Mouse (Mus musculus) cerebellum, adult 11 months (tissue): Measurements from ENCODE around the gene Gm7137.
"Not testable (repeated sequence)": the region's sequence is repeated elsewhere in the genome, so short reads cannot be mapped to it uniquely, and the experiment has no call there.

ENCODE experiments used
- DNase-seq: peaks from one replicate; pipeline ENCODE4 v3.0.0; 2022

Gm7137 gene

DNA sequence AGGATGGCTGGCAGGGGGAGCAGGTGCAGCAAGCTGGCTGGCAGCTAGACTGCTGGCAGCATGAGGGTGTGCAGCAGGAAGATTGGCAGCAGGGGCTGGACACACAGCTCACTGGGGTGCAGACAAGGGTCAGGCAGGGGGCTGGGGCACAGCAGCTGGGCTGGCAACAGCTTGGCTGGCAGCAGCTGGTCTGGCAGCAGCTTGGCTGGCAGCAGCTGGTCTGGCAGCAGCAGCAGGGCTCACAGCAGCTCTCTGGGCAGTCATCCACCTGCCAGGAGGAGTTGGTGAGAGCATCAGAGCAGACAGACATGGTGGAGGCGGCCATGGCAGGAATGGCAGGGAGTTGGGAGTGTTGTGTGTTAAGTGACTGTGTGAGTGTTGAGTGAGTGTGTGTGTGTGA is at the start of gene Gm7137:
Gene Gm7137 (minus strand): TSS at position 325 of the 400 bp plus-strand sequence.
- not testable (repeated sequence) for DNase-seq

DNA sequence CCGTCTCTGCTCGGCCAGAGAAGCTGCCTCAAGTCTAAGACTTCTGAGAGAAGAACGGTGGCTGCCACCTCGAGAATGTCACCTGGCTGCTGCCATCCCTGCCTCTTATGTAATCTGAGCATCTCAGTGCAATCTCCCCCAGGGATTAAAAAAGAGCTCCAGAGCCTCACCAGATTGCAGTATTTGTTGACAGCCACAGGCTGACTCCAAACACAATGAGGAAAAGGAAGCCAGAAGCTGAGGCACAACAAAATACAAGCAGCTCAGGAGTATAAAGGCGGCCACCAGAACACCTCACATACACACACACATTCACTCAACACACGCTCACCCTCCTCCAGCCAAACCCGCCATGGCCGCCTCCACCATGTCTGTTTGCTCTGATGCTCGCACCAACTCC is 47.6 kb upstream of the Gm7137 start, which contains the start of gene Krtap10-10:
Gene Krtap10-10 (plus strand): TSS at position 301 of the 400 bp plus-strand sequence.
- DNase-seq = no peak

DNA sequence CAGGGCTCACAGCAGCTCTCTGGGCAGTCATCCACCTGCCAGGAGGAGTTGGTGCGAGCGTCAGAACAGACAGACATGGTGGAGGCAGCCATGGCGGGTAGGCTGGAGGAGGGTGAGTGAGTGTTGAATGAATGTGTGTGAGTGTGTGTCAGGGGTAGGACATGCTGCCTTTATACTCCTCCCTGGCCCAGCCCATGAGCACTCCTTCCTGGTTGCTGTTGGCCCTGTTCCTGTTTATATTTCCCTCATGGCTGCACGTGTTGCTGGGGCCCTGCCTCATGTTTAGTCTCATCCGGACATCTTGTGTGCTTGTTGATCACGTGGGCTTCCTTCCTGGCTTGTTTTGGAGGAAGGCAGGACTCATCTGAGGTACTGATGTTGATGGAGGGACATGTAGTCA is 39.0 kb upstream of the Gm7137 start, which contains the start of gene Krtap10-4:
Gene Krtap10-4 (minus strand): TSS at position 145 of the 400 bp plus-strand sequence.
- no peak for DNase-seq

DNA sequence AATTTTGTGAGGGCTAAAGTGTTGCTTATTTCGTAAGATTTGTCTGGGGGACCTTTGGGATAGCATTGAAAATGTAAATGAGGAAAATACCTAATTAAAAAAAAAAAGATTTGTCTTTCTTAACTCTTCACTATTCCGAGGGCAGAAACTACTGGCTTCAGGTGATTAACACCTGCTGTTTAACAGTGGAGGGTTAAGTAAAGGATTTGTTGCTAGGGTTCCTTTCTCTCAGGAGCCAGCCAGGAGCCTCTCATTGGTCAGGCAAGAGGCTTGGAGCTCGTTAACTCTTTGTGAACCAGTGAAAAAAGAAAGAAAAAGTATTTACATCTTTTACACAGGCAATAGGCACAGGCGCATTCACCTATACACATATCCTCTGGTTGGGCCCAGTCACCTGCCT is 31.2 kb upstream of the Gm7137 start:
- no peak for DNase-seq

DNA sequence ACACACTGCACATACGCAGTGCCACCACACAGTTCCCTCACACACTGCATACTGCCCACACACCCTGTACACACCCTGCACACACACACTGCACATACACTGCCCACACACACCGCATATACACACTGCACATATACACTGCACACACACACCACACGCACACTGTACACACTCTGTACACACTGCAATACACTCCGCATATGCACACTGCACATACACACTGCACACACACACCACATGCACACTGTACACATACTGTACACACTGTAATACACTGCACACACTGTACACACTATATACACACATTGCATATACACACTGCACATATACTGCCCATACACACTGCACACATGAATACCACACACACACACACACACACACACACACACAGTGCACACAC is 30.5 kb upstream of the Gm7137 start:
- DNase-seq = no peak

DNA sequence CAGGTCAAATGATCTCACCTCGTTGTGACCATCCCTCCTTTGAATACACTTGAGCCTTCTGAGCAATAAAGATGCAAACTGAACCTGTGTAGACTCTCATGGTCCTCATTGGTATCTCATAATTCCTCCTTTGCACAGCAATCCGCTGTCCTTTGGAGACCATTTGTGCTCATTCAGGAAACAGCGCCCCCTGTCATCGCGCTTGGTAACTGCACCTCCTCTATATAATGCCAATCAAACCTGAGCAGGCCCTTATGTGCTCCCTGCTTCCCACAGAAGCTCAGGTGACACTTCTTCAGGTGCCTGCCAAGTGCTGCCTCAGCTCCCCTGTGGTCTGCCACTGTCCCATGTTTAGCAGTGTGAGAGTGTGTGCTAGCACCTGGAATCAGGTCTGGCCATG is 27.5 kb upstream of the Gm7137 start:
- DNase-seq = no peak

DNA sequence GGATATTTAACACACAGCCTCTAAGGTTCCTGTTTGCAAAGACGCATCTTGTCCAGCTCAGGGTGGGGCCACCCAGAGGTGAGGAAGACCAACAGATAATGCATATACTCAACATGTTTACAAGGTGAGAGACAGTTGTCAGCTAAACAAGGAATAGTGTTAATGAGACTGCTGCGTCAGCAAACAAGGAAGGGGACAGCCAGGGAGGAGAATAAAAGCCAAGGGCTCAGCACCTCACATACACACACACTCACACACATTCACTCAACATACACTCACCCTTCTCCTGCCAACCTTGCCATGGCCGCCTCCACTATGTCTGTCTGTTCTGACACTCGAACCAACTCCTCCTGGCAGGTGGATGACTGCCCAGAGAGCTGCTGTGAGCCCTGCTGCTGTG is 26.4 kb upstream of the Gm7137 start, which contains the start of gene Gm2696:
Gene Gm2696 (plus strand): TSS at position 301 of the 400 bp plus-strand sequence.
- no peak for DNase-seq

DNA sequence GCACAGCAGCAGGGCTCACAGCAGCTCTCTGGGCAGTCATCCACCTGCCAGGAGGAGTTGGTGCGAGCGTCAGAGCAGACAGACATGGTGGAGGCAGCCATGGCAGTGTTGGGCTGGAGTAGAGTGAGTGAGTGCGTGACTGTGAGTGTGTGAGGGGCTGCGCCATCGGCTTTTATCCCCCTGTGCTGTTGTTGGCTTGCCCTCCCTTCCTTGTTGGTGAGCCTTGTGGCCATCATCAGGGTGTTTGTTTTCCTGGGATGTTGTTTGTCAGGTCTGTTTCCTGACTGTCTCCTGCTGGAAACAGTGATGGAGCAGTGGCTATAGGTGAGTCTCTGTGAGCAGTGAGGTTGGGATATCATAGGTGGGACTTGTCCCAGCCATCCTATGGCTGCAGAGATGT is 23.7 kb upstream of the Gm7137 start, which contains the start of gene Gm9507:
Gene Gm9507 (minus strand): TSS at position 101 of the 400 bp plus-strand sequence.
- DNase-seq = no peak

DNA sequence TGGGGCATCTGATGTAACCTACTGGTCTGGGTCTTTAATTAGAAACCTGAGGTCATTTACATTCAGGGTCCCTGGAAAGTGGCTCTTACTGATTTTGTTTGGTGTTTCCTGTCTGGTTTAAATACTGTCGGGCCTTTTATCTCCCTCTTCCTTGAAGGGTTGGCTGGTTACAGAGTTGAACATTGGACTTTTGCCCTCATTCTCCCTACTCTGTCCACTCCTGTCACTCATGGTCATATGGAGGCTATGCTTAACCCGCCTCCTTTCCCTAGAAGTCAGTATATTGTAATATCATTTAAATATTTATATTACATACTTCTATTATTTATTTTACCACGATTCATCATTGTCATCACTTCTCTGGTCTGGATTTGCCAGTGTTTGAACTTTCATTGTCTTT is 16.1 kb upstream of the Gm7137 start:
- DNase-seq = no peak

DNA sequence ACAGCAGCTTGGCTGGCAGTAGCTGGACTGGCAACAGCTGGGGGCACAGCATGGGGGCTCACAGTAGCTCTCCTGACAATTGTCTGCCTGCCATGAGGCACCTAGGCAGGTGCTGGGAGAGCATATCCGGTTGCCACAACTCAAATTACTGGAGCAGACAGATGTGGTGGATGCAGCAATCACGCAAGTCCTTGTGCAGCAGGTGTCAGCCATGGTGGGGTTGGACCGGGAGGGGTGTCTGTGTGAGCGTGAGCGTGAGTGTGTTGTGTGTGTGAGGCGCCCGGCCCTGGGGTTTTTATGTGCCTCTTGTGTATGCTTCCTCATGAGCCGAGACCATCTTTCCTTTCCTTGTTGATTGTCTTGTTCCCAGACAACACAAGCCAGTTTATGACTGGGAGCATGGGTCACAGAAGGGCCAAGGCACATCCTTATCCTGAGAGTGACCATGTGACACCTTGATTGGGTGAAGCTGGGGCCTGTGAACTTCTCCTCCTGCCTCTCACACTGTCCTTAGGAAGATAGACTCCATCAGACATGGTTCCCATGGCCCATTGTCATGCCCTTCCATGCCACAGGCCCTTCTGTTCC is 11.0 kb upstream of the Gm7137 start, which contains the start of gene Gm19668:
Gene Gm19668 (minus strand): TSS at position 213 of the 588 bp plus-strand sequence.
- no peak for DNase-seq

DNA sequence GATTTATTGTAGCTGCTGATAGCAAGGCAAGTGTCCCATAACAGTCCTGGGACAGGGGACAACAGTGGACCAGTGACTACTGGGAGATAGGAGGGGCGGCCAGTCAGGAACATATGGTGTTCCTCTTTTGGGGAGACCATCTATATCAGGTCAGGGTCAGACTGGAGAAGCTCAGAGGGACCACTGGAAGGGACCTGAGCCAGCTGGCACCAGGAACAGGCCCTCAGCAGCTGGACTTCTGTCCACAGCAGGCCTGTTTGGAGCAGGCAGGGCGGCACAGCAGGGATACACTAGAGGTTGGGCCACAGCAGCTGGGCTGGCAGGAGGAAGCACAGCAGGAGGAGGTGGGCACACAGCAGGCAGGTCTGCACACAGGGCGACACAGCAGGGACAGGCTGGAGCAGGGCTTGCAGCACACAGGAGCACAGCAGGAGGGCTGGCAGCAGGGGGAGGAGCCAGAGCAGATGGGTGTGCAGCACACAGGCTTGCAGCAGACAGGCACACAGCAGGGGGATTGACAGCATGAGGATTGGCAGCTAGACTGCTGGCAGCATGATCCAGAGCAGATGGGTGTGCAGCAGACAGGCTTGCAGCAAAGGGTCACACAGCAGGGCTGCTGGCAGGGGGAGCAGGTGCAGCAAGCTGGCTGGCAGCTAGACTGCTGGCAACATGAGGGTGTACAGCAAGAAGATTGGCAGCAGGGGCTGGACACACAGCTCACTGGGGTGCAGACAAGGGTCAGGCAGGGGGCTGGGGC is 10.3 kb upstream of the Gm7137 start:
- DNase-seq = peak; percentile 9

DNA sequence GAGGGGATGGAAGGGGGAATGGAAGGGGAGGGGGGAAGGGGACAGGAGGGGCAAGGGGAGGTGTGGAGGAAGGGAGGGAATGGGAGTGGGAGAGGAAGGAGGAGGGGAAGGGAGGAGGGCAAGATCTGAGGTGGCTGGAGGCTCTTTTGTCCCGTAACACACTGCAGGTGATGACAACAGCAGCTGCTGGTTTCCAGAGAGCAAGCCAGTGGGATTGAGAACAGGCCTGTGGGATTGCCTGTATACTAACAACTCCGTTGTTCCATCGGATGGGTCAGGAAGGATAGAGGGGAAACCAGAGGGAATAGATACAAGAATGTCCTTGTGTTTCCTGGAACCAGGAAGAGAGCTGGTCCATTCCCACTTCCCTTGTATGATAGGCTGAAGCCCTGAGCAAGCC is 9.7 kb upstream of the Gm7137 start:
- DNase-seq = no peak

DNA sequence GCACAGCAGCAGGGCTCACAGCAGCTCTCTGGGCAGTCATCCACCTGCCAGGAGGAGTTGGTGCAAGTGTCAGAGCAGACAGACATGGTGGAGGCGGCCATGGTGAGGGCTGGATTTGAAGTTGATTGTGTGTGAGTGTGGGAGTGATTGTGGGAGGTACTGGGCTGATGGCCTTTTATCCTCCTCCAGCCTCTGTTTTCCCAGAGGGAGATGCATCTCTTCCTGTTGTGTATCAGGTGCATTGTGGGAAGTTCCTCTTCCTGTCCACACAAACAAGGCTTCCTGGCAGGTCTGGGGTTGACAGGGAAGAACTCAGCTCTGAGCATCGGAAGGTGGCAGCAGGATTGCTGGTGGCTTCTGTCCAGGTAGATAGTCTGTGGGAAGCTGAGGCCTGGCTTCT is 7.0 kb upstream of the Gm7137 start, which contains the start of gene Gm9639:
Gene Gm9639 (minus strand): TSS at position 101 of the 400 bp plus-strand sequence.
- DNase-seq = no peak

DNA sequence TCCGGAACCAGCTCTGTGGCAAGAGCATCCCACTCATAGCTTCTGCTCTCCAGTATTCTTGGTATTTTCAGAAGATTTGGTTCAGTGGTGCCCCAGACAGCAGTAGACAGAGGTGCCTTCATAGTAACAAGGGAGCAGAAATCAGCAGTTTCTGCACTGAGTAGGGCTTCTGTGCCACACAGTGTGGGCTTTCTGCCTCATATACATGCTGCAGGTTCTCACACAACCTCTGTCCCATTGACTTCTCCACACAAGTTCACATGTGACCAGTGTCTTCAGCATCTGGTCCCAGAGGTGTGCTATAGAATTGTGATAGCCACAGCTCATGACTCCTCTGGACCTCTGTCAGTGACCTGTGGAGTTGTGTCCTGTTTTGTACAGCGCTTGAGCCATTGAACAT is 621 bp upstream of the Gm7137 start:
- DNase-seq = no peak

DNA sequence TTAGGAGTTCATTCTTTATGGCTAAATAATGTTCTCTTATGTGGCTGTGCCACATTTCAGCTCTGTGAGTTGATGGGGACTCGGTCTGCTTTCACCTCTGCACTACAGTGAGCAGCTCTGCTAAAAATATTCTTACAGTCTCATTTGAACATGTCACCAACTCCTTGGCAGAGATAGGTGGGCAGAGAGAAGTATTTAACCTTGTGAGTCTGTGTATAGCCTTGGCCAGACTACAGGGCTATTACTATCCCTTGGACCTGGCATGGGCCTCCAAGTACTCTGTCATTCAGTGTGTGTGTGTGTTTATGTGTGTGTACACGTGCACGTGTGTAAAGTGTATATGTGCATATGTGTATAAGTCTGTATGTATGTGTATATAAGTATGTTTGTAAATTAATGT is 4.6 kb downstream of the Gm7137 start:
- not testable (repeated sequence) for DNase-seq

DNA sequence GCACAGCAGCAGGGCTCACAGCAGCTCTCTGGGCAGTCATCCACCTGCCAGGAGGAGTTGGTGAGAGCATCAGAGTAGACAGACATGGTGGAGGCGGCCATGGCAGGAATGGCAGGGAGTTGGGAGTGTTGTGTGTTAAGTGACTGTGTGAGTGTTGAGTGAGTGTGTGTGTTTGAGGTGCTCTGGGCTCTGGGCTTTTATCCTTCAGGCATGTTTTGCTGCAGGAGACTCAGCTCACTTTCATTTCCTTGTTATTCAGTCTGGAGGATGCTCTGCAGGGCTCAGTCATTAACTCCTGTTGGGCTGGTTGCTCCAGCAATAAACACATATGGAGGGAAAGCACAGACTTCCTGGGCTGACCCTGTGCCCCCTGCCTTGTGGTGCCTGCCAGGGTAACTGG is 5.6 kb downstream of the Gm7137 start, which contains the start of gene Gm3250:
Gene Gm3250 (minus strand): TSS at position 101 of the 400 bp plus-strand sequence.
- DNase-seq = not testable (repeated sequence)

DNA sequence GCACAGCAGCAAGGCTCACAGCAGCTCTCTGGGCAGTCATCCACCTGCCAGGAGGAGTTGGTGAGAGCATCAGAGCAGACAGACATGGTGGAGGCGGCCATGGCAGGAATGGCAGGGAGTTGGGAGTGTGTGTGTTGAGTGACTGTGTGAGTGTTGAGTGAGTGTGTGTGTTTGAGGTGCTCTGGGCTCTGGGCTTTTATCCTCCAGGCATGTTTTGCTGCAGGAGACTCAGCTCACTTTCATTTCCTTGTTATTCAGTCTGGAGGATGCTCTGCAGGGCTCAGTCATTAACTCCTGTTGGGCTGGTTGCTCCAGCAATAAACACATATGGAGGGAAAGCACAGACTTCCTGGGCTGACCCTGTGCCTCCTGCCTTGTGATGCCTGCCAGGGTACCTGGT is 11.2 kb downstream of the Gm7137 start, which contains the start of gene Gm7138:
Gene Gm7138 (minus strand): TSS at position 101 of the 400 bp plus-strand sequence.
- not testable (repeated sequence) for DNase-seq

DNA sequence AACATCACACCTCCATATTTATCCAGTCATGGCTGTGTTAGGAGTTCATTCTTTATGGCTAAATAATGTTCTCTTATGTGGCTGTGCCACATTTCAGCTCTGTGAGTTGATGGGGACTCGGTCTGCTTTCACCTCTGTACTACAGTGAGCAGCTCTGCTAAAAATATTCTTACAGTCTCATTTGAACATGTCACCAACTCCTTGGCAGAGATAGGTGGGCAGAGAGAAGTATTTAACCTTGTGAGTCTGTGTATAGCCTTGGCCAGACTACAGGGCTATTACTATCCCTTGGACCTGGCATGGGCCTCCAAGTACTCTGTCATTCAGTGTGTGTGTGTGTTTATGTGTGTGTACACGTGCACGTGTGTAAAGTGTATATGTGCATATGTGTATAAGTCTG is 15.9 kb downstream of the Gm7137 start:
- DNase-seq = not testable (repeated sequence)

DNA sequence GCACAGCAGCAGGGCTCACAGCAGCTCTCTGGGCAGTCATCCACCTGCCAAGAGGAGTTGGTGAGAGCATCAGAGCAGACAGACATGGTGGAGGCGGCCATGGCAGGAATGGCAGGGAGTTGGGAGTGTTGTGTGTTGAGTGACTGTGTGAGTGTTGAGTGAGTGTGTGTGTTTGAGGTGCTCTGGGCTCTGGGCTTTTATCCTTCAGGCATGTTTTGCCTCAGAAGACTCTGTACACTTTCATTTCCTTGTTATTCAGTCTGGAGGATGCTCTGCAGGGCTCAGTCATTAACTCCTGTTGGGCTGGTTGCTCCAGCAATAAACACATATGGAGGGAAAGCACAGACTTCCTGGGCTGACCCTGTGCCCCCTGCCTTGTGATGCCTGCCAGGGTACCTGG is 16.8 kb downstream of the Gm7137 start, which contains the start of gene Gm3238:
Gene Gm3238 (minus strand): TSS at position 101 of the 400 bp plus-strand sequence.
- not testable (repeated sequence) for DNase-seq

DNA sequence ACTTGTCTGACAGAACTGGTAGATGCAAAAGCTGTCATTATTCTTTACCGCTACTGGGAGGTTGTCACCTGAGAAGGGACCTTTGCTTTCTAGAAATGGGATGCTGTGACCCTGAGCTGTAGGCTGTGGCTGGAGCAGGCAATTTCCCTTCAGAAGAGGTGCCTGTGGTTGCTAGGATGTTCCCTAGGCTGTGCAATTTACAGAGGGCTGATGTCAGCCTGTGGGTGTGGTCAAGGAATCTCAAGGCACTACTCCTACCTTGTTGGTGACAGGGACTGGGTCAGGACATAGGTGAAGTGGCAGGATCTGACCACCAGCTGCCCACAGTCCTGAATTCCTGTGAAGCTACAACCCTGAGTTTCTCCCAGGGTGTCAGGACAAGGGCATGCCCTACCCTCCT is 18.3 kb downstream of the Gm7137 start:
- no peak for DNase-seq

DNA sequence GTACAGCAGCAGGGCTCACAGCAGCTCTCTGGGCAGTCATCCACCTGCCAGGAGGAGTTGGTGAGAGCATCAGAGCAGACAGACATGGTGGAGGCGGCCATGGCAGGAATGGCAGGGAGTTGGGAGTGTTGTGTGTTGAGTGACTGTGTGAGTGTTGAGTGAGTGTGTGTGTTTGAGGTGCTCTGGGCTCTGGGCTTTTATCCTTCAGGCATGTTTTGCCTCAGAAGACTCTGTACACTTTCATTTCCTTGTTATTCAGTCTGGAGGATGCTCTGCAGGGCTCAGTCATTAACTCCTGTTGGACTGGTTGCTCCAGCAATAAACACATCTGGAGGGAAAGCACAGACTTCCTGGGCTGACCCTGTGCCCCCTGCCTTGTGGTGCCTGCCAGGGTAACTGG is 28.4 kb downstream of the Gm7137 start, which contains the start of gene Gm3233:
Gene Gm3233 (minus strand): TSS at position 101 of the 400 bp plus-strand sequence.
- not testable (repeated sequence) for DNase-seq

DNA sequence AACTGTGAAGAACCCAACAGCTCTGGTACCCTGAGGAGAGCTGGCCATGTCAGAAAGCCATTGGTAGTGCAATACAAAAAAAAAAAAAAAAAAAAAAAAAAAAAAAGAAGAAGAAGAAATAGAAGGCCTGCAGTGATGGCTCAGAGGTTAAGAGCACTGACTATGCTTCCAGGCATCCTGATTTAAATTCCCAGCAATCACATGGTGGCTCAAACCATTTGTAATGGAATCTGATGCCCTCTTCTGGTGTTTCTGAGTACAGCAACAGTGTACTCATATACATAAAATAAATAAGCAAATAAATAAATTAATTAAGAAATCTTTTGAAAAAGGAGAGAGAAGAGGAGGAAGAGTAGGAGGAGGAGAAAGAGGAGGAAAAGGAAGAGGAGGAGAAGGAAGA is 34.6 kb downstream of the Gm7137 start:
- DNase-seq = no peak

DNA sequence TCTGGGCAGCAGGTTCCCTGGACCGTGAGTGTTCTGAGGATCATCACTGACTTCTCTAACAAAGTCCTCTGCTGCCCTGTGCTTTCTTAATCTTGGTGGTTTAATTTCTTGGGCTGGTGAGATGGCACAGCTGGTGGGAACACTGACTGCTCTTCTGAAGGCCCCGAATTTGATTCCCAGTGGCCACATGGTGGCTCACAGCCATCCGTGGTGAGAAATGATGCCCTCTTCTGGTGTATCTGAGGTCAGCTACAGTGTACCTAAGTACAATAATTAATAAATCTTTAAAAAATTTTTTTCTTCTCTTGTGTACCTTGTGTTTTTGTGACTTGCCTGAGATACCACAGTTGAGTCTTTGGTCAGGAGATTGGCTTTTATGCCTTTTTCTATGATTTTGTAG is 35.7 kb downstream of the Gm7137 start:
- DNase-seq = not testable (repeated sequence)

DNA sequence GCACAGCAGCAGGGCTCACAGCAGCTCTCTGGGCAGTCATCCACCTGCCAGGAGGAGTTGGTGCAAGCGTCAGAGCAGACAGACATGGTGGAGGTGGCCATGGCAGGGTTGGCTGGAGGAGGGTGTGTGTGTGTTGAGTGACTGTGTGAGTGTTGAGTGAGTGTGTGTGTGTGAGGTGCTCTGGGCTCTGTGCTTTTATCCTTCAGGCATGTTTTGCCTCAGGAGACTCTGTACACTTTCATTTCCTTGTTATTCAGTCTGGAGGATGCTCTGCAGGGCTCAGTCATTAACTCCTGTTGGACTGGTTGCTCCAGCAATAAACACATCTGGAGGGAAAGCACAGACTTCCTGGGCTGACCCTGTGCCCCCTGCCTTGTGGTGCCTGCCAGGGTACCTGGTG is 36.7 kb downstream of the Gm7137 start, which contains the start of gene Gm9736:
Gene Gm9736 (minus strand): TSS at position 101 of the 400 bp plus-strand sequence.
- DNase-seq = not testable (repeated sequence)
